Mouse (Mus musculus) telencephalon, adult 2 months (tissue): ENCODE measurements around the gene Nfatc2.

Experiments
- DNase-seq: peaks from one replicate; pipeline ENCODE4 v3.0.0-alpha.2; 2011; ENCODE audit warnings: low read depth, low spot score

Gene Nfatc2

DNA sequence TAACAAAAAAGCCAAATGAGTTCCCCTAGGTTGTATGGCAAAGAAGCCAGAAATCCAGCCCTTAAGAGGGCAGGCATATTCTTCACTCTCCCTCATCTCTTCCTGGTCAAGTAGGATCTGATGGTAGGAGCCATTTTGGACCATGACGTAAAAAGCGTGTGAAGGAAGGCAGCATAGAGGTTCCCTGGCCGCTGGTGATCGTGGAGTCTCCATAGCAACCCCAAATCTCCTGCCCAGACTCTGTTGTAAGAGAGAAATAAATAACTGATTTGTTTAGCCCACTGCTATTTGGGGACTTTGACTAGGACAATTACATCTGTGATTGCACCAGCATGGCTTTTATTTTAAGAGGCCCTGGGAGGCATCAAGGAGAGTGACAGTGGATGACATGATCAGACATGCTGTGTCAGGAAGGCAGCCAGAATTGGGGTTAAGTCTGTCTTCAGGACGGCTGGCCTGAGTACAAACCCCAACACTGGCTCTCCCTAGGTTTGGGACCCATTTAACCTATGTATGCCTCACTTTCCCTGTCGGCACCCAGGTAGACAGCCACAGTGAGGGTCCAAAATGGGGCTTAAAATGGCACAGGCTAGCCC, 8.3 kb upstream of the Nfatc2 start:
- DNase-seq, result no peak

DNA sequence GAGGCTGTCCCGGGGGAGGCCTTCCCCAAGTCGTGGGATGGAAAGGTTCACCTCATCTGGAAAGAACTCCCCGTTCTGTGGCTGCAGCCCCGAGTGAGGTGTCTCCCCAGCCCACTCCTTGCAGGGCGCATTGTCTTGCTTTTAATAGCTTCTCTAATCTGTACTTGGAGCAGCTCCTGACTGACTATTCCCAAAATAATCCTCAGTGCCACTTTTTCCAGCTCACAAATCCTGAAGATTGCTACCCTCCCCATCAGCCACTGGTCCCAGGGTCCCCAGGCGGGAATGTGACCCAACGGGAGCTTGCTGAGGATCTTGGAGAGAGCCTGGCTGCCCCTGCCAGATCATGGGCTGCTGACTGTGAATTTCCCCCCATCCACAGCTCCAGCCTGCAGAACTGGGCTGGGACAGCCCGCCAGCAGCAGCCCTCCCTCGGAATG, 6.7 kb upstream of the Nfatc2 start:
- DNase-seq, result no peak

DNA sequence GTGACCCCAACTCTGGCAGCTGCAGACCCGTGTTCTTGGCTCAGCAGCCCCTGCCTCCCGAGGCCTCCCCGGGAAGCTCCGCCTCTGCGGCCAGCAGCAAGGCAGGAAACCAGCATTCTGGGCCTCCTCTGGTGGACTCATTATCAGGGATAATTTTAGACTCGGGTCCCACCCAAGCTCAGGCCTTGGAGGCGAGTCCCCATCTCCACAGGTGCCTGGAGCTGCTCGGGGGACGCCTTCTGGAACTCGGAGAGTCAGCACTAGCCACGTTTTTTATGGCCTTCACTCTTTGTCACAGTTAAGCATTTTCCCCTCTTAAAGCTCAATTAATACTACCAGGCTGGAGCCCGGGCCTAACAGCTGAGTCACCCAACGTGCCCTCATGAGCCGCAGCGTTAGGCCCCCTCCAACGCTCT, 3.2 kb upstream of the Nfatc2 start:
- DNase-seq, result no peak

DNA sequence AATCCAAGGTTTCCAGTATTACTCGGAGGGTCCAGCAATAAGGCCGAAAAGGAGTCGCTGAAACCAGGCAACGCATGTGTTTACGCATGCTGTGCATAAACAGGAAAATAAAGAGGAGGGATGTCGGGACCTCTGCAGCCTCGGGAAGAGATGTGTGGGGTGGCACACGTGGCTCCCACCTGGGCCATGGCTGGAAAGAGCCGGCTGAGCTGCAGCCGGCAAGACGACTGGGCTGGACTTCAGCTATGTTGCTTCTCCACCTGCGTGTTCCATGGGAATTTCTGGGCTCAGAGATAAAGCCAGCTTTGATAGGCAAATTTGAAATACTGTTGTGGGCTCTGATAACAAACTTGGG, 907 bp upstream of the Nfatc2 start:
- DNase-seq, result no peak

DNA sequence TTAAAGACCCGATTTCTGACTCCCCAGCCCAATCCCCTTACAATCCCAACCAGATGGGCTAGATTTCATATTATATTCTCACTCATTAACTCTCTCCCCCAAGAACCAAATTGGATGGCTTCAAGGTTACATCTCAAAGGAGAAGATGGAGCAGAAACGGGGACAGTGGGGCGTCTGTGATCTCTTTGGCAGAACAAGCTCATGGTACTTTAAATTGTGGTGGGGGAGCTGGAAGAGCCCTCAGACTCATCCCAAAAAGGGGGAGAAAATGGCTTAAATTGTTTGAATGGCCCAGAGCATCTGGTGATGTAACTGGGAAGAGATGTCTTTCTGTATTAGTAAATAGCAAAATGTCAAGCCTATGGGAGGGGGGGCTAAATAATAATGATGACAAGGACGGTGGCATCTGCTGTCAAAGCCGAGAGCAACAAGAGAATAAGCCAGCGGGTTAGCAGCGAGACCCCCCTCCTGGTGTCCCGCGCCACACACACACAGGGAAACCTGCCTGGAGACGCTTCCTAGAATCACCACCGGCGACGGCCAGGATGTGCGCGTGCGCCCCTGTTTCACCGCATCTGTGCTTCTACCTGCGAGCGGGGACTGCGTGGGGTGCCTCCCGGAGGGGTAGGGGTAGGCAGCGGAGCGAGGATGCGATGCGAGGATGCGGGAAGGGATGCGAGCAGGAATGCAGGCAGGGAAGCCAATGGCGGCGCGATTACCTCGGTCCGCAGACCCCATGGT, 537 bp downstream of the Nfatc2 start:
- no peak for DNase-seq

DNA sequence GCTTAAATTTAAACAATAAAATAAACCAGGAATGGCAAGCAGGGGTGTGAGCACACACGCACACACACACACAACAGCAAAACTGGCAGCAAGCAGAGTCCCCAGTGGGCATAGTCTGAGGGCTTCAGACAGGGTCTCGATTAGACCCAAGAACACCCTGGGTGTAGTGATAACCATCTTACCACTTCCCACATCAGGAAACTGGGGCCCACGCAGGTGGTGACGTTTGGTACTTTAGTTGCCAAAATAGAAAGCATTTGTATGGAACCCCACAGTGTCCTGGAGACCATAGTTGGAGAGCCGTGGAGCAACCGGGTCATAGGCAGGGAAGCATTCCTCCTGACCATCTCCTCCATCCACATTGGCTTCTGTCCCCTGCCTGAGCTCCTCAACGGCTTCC, 5.8 kb downstream of the Nfatc2 start:
- no peak for DNase-seq

DNA sequence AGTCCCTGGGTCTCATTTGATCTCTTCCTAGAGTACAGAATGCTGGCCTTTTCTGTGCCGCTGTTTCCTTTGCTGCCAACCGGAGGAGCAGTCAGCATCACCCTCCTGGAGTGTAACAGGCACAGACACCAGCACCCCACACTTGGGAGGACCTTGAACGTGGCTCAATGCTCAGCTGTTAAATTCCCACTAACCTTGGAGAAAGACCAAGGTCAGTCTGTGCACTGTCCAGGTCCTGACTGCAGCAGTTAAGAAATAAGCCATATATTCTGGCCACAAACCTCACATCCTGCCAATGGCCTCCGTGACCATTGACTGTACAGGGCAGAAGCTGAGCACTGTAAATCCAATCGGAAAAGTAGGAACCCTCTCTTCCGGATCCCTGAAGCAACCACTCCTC, 7.8 kb downstream of the Nfatc2 start:
- DNase-seq, result no peak

DNA sequence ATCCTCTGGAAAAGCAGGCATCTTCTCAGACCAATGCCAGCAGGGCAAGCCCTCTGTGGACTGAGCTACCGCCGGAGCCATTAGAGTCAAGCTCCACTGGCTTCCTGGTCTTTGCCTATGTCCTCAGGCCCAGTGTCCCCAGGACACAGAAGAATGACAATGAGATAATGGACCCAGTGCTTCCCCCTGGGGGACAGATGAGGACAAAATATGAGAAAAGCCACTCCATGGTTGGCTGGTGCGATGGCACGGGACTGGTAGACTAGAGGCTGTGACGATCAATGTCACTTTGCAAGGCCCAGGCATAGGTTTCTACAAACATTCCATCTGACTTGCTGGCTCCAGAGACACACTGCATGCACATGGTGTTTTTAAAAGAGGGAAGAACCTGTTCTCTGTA, 8.5 kb downstream of the Nfatc2 start:
- DNase-seq, result no peak

DNA sequence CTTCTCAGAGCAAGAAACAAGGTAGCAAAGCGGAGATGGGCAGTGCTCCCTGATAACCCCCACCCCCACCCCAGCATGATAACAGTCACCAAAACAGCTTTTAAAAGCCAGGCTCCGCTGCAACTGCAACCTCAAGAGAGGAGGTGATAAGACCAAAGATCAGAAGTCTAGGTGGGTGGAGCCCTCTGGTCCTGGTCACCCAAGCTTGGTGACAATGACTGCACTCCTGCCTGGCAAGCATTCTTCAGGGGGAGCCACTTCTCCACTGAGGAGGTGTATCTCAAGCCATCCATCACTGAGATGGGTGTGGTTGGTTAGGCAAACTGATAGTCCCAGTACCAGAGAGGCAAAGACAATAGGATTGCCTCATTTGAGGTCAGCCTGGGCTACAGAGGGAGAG, 10.4 kb downstream of the Nfatc2 start:
- no peak for DNase-seq

DNA sequence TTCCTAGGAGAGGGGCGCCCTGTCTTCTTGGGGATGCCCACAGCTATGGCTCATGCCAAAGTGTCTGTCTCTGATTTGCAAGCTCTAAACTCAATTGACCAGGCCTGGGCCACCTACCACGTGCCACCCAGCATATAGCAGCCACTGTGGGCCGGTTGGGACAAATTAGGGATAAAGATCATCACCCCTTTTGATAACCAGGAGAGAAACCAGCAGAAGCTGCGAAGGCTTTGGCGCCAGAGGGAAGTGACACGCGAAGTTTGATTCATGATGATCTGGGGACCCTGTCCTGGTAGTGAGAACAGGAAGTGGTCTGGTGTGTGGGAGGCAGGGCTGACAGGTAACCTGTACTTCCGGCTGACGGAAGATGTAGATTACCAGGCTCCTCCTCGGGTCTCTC, 10.9 kb downstream of the Nfatc2 start:
- no peak for DNase-seq

DNA sequence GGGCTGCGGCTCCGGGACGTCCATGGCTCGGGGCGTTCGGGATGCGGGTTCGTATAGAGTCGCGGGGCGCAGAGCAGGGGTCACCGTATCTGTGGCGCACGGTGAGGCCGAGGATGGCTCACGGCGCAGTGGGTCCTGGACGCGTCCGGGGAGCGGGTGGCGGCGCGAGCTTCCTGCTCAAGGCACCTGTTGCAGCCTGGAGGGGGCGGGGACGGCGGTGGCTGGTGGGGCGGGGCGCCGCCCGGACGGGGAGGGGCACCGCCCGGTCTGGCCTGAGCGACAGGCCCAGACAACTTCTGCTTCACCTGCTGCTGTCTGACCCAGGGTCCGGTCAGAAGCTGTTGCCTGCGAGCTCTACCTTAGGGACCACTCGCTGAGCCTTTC, 11.3 kb downstream of the Nfatc2 start:
- DNase-seq, result no peak

DNA sequence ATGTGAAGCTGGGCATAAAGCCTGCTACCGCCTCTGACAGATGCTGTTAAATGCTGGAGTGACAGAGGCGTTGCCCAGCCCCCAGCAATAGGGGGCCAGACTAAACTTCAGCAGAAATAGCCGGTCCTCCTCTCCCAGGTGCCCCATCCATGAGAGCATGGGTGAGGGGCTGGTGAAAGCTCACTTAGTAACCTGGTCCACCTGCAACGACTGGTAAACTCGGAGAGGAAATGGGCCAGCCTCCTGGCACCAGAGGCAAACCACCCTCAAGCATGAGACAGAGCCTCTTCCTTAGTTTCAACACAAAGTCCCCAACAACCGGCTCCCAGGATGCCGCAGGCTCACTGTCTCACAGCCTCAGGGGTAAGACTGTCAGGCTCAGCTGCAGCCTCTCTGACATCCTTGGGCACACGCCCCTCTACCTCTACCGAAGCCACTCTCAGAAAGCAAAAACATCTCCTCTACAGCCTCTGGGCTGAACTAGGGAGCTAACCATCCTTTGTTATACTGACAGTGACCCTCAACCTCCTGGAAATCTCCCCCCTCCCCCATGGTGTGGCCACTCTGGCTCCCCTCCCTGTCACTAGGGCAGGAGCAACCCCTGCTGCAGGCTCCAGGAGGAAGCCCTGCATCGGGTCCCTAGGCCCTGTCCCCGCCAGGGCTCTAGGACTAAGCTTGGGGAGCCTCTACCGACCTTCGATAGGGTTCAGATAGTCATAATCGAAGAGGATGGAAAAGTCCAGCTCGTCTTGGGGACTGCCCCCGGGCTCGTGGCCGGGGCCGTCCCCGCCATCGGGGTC, 11.9 kb downstream of the Nfatc2 start:
- DNase-seq, result no peak

DNA sequence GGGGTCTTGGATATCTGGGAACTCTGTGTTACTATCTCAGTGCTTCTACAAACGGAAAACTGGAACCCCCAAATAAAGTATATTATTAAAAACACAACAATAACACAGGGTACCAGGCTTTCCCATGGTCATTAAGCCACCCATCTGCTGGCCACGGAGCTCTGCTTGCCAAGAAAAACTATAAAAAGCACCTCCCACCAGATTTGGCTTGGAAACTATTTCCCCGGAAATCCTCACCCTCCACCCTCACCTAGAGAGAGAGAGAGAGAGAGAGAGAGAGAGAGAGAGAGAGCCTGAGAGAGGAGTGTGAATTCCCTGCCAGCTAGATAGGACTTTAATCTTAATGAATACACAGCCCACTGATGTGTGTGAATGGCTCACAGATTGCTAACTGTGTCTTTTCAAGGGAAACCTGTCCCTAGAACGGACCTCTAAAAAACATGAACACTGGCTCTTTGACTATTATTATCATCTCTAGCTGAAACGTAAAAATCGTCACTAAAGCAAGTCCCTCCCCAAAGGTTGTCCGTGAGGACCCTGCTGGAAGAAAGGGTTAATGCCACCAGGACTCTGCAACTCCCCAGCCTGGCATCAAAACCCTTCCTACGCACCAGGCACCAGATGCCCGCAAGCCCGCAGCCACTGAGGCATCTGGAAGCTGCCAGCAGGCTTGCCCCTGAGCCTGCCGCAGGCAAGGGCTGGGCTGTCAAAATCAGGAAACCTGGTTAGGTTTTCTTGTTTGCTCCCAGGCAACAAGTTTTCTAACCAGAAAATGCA, 12.7 kb downstream of the Nfatc2 start:
- no peak for DNase-seq

DNA sequence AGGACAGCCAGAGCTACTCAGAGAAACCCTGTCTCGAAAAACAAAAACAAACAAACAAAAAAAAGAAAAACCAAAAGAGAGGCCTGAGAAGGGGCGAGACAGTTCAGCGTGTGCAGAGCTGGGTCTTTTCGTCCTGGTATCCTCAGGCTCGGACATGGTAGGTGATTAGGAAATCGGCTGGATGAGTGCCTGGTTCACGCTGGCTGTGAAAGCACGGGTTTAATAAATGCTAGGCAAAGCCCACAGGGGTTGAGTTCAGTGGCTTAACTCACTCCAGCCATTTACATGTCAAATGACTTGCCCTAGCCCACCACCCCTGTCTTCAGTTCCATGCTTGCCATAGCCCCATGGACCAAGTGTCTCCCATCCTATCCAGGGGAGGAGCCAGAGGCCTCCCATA, 14.3 kb downstream of the Nfatc2 start:
- no peak for DNase-seq

DNA sequence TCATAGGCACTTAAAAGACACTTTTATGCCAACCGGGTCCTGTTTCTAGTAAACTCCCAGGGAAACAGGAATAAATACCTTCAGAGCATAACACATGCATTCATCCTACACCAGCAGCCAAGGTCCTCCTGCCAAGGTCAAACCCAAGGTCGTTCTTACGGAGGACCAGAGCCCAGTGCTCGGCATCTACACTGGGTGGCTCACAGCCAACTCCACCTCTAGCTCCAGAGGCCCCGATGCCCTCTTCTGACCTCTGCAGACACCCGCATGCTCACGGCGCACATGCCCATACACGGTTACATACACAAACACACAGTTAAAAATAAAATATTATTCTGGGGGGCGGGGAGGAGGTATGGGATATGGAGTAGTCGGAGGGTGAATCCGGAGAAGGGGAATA, 14.9 kb downstream of the Nfatc2 start:
- DNase-seq, result no peak

DNA sequence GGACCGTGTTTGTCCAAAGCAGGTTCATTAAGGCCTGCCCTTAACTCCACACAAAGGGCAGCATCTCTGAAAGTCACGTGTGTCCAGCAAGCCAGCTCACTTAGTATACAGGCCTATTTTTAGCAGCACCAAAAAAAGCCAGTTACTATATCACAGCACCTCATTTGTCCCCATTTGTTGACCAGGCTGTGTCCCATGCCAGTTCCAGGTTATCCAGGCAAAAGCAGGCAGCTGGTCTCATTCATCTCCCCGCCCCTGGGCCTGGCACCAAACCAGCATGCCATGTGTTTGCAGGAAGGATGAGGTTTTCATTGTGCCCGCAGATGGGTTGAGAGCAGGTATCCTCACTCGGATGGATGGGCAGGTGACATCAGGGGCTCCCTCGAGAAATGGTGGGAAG, 16.6 kb downstream of the Nfatc2 start:
- DNase-seq, result no peak

DNA sequence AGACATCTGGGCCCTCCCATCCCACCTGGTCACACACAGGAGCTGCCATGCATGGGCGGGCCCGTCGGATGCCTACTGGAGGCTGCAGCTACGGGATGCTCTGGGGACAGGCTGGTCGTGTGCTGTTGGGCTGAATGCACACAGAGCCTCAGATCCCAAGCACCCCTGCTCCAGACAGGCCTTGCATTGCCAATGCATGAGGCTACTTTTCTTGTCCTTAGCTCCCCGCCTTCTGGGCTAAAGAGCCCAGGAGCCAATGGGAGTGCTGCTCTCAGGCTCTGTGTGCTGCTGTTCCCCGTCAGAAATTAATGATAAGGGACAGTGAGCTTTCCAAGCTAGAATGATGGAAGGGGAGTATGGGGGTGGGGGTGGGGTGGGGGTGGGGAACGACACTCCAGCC, 17.0 kb downstream of the Nfatc2 start:
- no peak for DNase-seq

DNA sequence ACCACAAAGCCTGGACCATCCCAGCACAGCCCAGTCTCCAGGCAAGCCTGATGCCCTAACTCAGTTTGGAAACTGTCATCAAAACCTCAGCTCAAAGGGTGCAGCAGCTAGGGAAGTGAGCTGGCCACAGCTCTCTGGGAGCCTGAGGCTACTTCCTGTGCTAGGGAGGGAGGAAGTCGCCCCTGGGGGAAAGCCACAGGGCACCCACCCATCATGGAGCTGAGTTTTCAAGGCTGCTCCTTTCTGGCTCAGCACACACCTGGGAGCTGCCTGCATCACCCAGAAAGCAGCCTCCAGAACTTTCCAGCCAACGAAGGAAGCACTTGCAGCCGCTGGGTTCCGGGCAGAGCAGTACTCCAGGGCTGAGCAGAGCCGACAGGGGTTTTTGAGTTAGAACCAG, 18.4 kb downstream of the Nfatc2 start:
- DNase-seq, result no peak

DNA sequence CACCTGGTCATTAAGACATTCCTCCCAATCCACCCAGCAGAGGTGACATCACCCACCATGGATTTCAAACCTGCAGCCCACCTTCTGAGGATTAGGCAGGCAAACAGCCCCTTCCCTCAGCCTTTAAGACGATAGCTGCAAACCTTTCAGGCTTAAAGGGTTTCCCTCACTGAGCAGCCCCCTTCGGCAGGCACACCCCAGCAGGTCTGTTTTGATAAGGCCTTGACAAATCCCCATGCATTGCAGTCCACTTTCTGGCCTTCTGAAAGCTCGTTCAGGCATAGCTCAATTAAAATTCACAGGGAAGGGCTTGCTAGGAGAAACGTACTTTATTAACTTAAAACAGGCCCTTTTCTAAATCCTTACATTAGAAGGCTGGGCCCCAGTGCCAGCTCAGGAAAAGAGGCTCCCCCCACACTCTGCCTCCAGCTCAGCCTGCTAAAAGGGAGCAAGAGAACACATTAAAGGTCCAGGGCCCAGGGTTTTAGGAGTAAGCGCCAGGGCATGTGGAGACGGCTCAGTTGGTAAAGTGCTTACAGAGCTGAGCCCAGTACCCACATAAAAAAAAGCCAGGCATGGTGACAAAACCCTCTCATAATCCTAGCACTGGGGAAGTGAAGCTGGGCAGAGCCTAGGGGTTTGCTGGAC, 20.1 kb downstream of the Nfatc2 start:
- DNase-seq, result no peak

DNA sequence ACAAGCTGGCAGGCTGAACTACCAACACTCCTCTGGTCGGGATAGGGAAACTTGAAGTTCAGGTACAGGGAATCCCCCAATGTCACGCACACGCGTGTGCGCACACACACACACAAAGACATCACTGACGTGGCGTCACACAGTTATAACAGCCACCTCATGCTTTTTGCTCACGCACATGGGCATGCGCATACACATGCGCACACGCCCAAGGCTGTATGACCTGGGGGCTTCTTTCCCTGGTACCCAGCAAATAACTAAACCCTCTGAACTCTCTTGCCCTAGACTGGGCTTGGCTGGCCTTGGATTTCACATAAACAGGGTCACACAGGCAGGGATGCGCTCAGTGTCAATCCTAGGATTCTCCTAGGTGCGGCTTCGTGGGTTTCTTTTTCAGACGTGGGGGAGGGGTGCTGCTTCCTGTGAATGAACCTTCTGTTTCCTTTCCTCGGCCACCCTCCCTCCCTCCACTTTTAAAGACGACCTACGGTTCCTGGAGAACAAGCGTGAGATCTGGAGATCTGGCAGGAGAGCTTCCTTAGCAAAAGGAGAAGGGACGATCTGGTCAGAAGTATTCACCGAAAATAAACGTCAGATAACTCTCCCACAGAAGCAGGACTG, 21.1 kb downstream of the Nfatc2 start:
- no peak for DNase-seq

DNA sequence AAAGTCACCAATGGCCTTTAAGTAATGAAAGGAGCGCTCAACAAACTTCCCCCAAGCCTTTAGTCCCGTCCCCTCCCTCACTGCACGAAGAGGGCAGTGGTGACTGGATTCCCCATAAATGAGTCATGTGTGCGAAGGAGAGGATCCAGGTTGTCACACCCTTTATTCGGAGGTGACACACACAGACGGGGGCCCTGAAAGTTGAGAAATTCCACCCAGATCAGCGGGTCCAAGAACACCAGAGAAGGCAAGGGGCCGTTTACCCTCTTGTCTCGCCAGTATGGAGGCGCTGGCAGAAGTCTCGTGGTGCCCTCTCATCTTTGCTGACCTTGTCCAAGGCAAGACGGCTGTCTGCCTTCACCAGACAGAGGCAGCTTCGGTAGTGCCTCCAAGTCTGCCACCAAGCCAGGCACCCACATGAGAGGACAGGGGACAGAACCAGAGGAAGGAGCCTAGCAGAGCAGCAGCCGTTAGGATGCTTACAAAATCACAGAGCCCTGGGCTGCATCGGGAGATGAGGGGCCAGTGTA, 21.8 kb downstream of the Nfatc2 start:
- DNase-seq, result no peak
